Mouse (Mus musculus): ENCODE data around the gene Dclre1b. TPM values are rescaled to one million over a fixed set of nuclear protein-coding genes. Genes with fewer than 3 reads are reported as not detected.

The Dclre1b gene
- polyA plus RNA-seq, 1 experiment, result 3.9 TPM

DNA sequence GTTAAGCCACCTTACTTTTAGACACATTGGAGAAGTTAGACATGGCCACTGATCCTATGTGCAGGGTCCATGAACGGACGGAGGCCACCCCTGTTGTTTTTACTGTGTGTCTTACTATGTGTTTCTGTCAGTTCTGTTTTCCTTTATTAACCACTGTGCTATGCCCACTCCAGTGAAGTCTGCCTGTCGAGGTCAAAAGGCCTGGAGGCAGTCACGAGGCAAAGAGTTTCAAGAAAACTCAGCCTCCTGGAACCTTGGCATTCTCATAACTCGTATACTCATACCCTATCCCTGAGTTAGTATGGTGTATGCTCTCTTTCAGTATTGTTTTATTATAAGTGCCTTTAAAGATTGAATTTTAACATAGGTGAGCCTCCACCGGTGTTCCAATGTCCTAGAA, 30.5 kb upstream of the Dclre1b start:
- no peaks in the 10 kb centered on the region for H3K36me3 ChIP-seq (ENCODE audit: control insufficient read depth, insufficient read depth)
- H3K27me3 ChIP-seq (ENCODE audit: control insufficient read depth, insufficient read depth, insufficient read length), result no peaks in the 10 kb centered on the region
- no peak overlapping the region for H3ac ChIP-seq (ENCODE audit: control insufficient read depth, insufficient read length)
- H3K4me3 ChIP-seq, result no peak overlapping the region
- TF ChIP-seq TCF12 (IDR thresholded peaks at IDR 0.05; ENCODE audit: insufficient read depth, poor library complexity, severe bottlenecking), result no peak
- TF ChIP-seq MYOG (IDR thresholded peaks at IDR 0.05; ENCODE audit: control insufficient read depth in 1 of 3, insufficient read depth in 1 of 3, insufficient read length in 2 of 3, low read depth in 2 of 3), result no peak
- no peak overlapping the region for H3K4me2 ChIP-seq (ENCODE audit: low read depth)
- H3K79me2 ChIP-seq (ENCODE audit: control insufficient read depth, insufficient read depth), result no peaks in the 10 kb centered on the region

DNA sequence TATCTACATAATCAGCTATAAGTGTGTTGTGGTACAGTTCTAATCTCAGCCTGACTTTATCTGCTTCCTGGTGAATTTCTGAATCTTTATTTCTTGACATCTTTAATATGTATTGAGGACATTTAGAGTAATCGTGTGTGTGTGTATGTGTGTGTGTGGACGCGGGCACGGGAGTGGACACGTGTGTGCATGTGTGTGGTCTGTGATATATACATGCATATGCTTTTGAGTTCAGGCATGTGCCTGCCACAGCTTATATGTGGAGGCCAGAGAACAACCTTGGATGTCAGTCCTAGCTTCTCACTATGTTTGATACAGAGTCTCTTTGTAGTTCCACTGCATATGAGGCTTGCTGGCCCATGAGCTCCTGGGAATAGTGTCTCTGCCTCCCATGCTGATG, 27.2 kb upstream of the Dclre1b start:
- Histone ChIP-seq H3K36me3 (ENCODE audit: control insufficient read depth, insufficient read depth) (no peaks in the 10 kb centered on the region), H3K79me2 (ENCODE audit: control insufficient read depth, insufficient read depth) (no peaks in the 10 kb centered on the region), H3K27me3 (ENCODE audit: control insufficient read depth, insufficient read depth, insufficient read length) (no peaks in the 10 kb centered on the region), H3K4me3 (no peak overlapping the region), H3ac (ENCODE audit: control insufficient read depth, insufficient read length) (no peak overlapping the region), H3K4me2 (ENCODE audit: low read depth) (no peak overlapping the region)
- TF ChIP-seq TCF3 (IDR thresholded peaks at IDR 0.05; ENCODE audit: insufficient read length, low read depth), result no peak
- no peak for TF ChIP-seq POLR2A (IDR thresholded peaks at IDR 0.05; ENCODE audit: insufficient read length, low read depth)
- TF ChIP-seq TCF12 (IDR thresholded peaks at IDR 0.05; ENCODE audit: insufficient read depth, poor library complexity, severe bottlenecking), result no peak
- TF ChIP-seq SRF (IDR thresholded peaks at IDR 0.05; ENCODE audit: control insufficient read depth, insufficient read length, low read depth), result no peak
- TF ChIP-seq POLR2AphosphoS2 (IDR thresholded peaks at IDR 0.05; ENCODE audit: insufficient read length, low read depth), result no peak
- no peak for TF ChIP-seq MYOD1 (IDR thresholded peaks at IDR 0.05; ENCODE audit: control insufficient read depth in 1 of 3, insufficient read length in 2 of 3, low read depth in 2 of 3)
- TF ChIP-seq E2F4 (IDR thresholded peaks at IDR 0.05; ENCODE audit: insufficient read depth), result no peak

DNA sequence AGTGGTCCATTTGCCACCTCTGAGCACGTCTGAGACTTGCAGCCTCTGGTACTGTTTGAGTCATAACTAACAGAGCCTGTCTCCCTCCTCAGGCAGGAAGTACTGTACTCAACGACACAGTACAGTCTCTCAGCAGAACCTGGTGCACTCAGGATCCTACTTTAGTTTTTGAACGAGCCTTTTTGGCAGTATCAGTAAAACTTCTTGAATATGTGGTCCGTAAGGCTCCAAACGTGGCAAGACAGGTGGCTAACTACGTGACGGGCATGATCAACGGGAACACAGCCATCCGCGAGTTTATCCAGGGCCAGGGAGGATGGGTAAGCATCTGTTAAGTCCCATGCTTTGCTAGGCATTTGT, 26.7 kb upstream of the Dclre1b start:
- Histone ChIP-seq H3K79me2 (ENCODE audit: control insufficient read depth, insufficient read depth) (no peaks in the 10 kb centered on the region), H3K4me2 (ENCODE audit: low read depth) (no peak overlapping the region), H3K36me3 (ENCODE audit: control insufficient read depth, insufficient read depth) (no peaks in the 10 kb centered on the region), H3K27me3 (ENCODE audit: control insufficient read depth, insufficient read depth, insufficient read length) (no peaks in the 10 kb centered on the region), H3K4me3 (no peak overlapping the region), H3ac (ENCODE audit: control insufficient read depth, insufficient read length) (no peak overlapping the region)
- no peak for TF ChIP-seq REST (IDR thresholded peaks at IDR 0.05; ENCODE audit: insufficient read depth, insufficient read length)
- no peak for TF ChIP-seq POLR2A (IDR thresholded peaks at IDR 0.05; ENCODE audit: insufficient read length, low read depth)
- no peak for TF ChIP-seq CEBPB (IDR thresholded peaks at IDR 0.05; ENCODE audit: insufficient read depth, poor library complexity, severe bottlenecking)
- TF ChIP-seq MYOG (IDR thresholded peaks at IDR 0.05; ENCODE audit: control insufficient read depth in 1 of 3, insufficient read depth in 1 of 3, insufficient read length in 2 of 3, low read depth in 2 of 3), result no peak
- no peak for TF ChIP-seq E2F4 (IDR thresholded peaks at IDR 0.05; ENCODE audit: insufficient read depth)
- TF ChIP-seq MAX (IDR thresholded peaks at IDR 0.05; ENCODE audit: low read depth), result no peak
- TF ChIP-seq SRF (IDR thresholded peaks at IDR 0.05; ENCODE audit: control insufficient read depth, insufficient read length, low read depth), result no peak
- TF ChIP-seq TCF12 (IDR thresholded peaks at IDR 0.05; ENCODE audit: insufficient read depth, poor library complexity, severe bottlenecking), result no peak
- TF ChIP-seq POLR2AphosphoS2 (IDR thresholded peaks at IDR 0.05; ENCODE audit: insufficient read length, low read depth), result no peak
- no peak for TF ChIP-seq TCF3 (IDR thresholded peaks at IDR 0.05; ENCODE audit: insufficient read length, low read depth)
- no peak for TF ChIP-seq MYOD1 (IDR thresholded peaks at IDR 0.05; ENCODE audit: control insufficient read depth in 1 of 3, insufficient read length in 2 of 3, low read depth in 2 of 3)
- TF ChIP-seq USF1 (IDR thresholded peaks at IDR 0.05; ENCODE audit: low read depth), result no peak

- Histone ChIP-seq H3K27me3 (ENCODE audit: control insufficient read depth, insufficient read depth, insufficient read length) (no peaks in the 10 kb centered on the region), H3K4me3 (no peak overlapping the region), H3K4me2 (ENCODE audit: low read depth) (no peak overlapping the region), H3K36me3 (ENCODE audit: control insufficient read depth, insufficient read depth) (no peaks in the 10 kb centered on the region), H3K79me2 (ENCODE audit: control insufficient read depth, insufficient read depth) (no peaks in the 10 kb centered on the region), H3ac (ENCODE audit: control insufficient read depth, insufficient read length) (no peak overlapping the region)
- no peak for TF ChIP-seq MYOG (IDR thresholded peaks at IDR 0.05; ENCODE audit: control insufficient read depth in 1 of 3, insufficient read depth in 1 of 3, insufficient read length in 2 of 3, low read depth in 2 of 3)
- no peak for TF ChIP-seq POLR2A (IDR thresholded peaks at IDR 0.05; ENCODE audit: insufficient read length, low read depth)
- no peak for TF ChIP-seq MAX (IDR thresholded peaks at IDR 0.05; ENCODE audit: low read depth)
- TF ChIP-seq SRF (IDR thresholded peaks at IDR 0.05; ENCODE audit: control insufficient read depth, insufficient read length, low read depth), result no peak
- no peak for TF ChIP-seq TCF3 (IDR thresholded peaks at IDR 0.05; ENCODE audit: insufficient read length, low read depth)
- no peak for TF ChIP-seq MYOD1 (IDR thresholded peaks at IDR 0.05; ENCODE audit: control insufficient read depth in 1 of 3, insufficient read length in 2 of 3, low read depth in 2 of 3)
- no peak for TF ChIP-seq POLR2AphosphoS2 (IDR thresholded peaks at IDR 0.05; ENCODE audit: insufficient read length, low read depth)
- no peak for TF ChIP-seq TCF12 (IDR thresholded peaks at IDR 0.05; ENCODE audit: insufficient read depth, poor library complexity, severe bottlenecking)
- TF ChIP-seq E2F4 (IDR thresholded peaks at IDR 0.05; ENCODE audit: insufficient read depth), result no peak
- TF ChIP-seq CEBPB (IDR thresholded peaks at IDR 0.05; ENCODE audit: insufficient read depth, poor library complexity, severe bottlenecking), result no peak
- TF ChIP-seq USF1 (IDR thresholded peaks at IDR 0.05; ENCODE audit: low read depth), result no peak
- TF ChIP-seq REST (IDR thresholded peaks at IDR 0.05; ENCODE audit: insufficient read depth, insufficient read length), result no peak
Observed at GRCm38 (mm10) chr3:103835272-103835950, 26.2 kb upstream of the Dclre1b start.

DNA sequence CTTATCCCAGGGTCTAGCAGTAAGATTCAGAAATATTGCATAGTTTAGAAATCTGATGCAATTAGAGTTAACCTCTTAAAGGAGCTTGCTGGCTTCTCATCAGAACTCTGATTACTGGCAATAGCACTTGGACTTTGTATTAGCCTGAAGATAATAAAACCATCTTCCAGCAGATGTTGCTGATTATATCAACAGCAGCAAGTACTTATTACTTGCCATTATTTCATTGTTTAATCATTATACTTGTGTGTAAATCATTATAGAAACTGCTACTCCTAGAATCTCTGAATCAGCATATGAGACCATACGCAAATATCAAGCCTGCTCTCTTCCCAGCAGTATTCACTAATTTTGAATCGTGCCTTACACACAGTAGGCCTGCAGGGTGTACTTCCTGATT, 24.8 kb upstream of the Dclre1b start:
- TF ChIP-seq E2F4 (IDR thresholded peaks at IDR 0.05; ENCODE audit: insufficient read depth) (no peak), TCF12 (IDR thresholded peaks at IDR 0.05; ENCODE audit: insufficient read depth, poor library complexity, severe bottlenecking) (no peak), POLR2AphosphoS2 (IDR thresholded peaks at IDR 0.05; ENCODE audit: insufficient read length, low read depth) (no peak), POLR2A (IDR thresholded peaks at IDR 0.05; ENCODE audit: insufficient read length, low read depth) (no peak), SRF (IDR thresholded peaks at IDR 0.05; ENCODE audit: control insufficient read depth, insufficient read length, low read depth) (no peak), MYOG (IDR thresholded peaks at IDR 0.05; ENCODE audit: control insufficient read depth in 1 of 3, insufficient read depth in 1 of 3, insufficient read length in 2 of 3, low read depth in 2 of 3) (no peak), USF1 (IDR thresholded peaks at IDR 0.05; ENCODE audit: low read depth) (no peak), REST (IDR thresholded peaks at IDR 0.05; ENCODE audit: insufficient read depth, insufficient read length) (no peak), MYOD1 (IDR thresholded peaks at IDR 0.05; ENCODE audit: control insufficient read depth in 1 of 3, insufficient read length in 2 of 3, low read depth in 2 of 3) (no peak)
- H3ac ChIP-seq (ENCODE audit: control insufficient read depth, insufficient read length), result no peak overlapping the region
- no peaks in the 10 kb centered on the region for H3K79me2 ChIP-seq (ENCODE audit: control insufficient read depth, insufficient read depth)
- no peaks in the 10 kb centered on the region for H3K27me3 ChIP-seq (ENCODE audit: control insufficient read depth, insufficient read depth, insufficient read length)
- H3K4me2 ChIP-seq (ENCODE audit: low read depth), result no peak overlapping the region
- no peak overlapping the region for H3K4me3 ChIP-seq
- no peaks in the 10 kb centered on the region for H3K36me3 ChIP-seq (ENCODE audit: control insufficient read depth, insufficient read depth)

Measured in myocyte (in vitro differentiated cells).